Mouse (Mus musculus) heart, postnatal 0 days (tissue): Measurements from ENCODE around the gene Kcna4. TPM values are rescaled to one million over a fixed set of nuclear protein-coding genes. Genes with fewer than 3 reads are reported as not detected.

Source experiments
- ATAC-seq: fragments of 200-750 bp; cut with Nextera tagmentation; 2 replicates; pipeline ENCODE4 v1.8.0; 2017; ENCODE audit warnings: low read depth, moderate number of reproducible peaks, moderate library complexity; ENCODE audit not compliant: insufficient read depth
- DNase-seq: peaks from one replicate; pipeline ENCODE4 v3.0.0-alpha.2; 2016; ENCODE audit warnings: low spot score
- H3K27ac ChIP-seq: fragments of 300-500 bp; sonication (generic); 2 replicates; pipeline ENCODE4 v1.5.1; 2014; ENCODE audit warnings: low read depth, mild to moderate bottlenecking
- H3K27me3 ChIP-seq: fragments of 300-500 bp; sonication (generic); 2 replicates; pipeline ENCODE4 v1.6.1; 2014; ENCODE audit warnings: low read length, mixed read lengths; ENCODE audit not compliant: control insufficient read depth, insufficient read depth
- H3K36me3 ChIP-seq: fragments of 300-500 bp; sonication (generic); replicated peaks from 2 replicates; pipeline ENCODE4 v1.6.1; 2014; ENCODE audit warnings: low read length, mixed read lengths; ENCODE audit not compliant: control insufficient read depth, insufficient read depth
- H3K4me1 ChIP-seq: fragments of 300-500 bp; sonication (generic); 2 replicates; pipeline ENCODE4 v1.6.1; 2014; ENCODE audit warnings: antibody characterized with exemption; ENCODE audit not compliant: control insufficient read depth, insufficient read depth
- H3K4me2 ChIP-seq: fragments of 300-500 bp; sonication (generic); 2 replicates; pipeline ENCODE4 v1.6.1; 2014; ENCODE audit warnings: low read depth, mild to moderate bottlenecking, low read length, moderate library complexity
- H3K4me3 ChIP-seq: fragments of 300-500 bp; sonication (generic); 2 replicates; pipeline ENCODE4 v1.5.1; 2014; ENCODE audit warnings: low read depth, low read length
- H3K9ac ChIP-seq: fragments of 300-500 bp; sonication (generic); replicated peaks from 2 replicates; pipeline ENCODE4 v1.6.1; 2014; ENCODE audit warnings: low read depth, low read length, mixed read lengths
- H3K9me3 ChIP-seq: fragments of 300-500 bp; sonication (generic); replicated peaks from 2 replicates; pipeline ENCODE4 v1.6.1; 2016; ENCODE audit warnings: low read length; ENCODE audit not compliant: control insufficient read depth
- CTCF ChIP-seq: IDR thresholded peaks from 2 replicates; pipeline ENCODE4 v1.5.1; 2016; ENCODE audit warnings: antibody characterized with exemption, control low read depth, low read depth
- EP300 ChIP-seq: IDR thresholded peaks from 2 replicates; pipeline ENCODE4 v1.6.1; 2016; ENCODE audit warnings: antibody characterized with exemption, low read depth
- WGBS: fragments of 180-500 bp; shearing (Covaris S2); extraction: QIAGEN DNeasy Blood & Tissue Kit; methylation state at CpG from one replicate; pipeline ENCODE4 v1.1.7; 2014; 5-methylcytosine and 5-hydroxymethylcytosine counted together
- polyA plus RNA-seq: library from polyadenylated mRNA; unstranded; fragments of >200 nt; fragmentation: Nextera tagmentation; extraction: Ambion mirVana; gene quantifications from 2 replicates; pipeline ENCODE4 v1.2.1, GENCODE M21; 2015
- total RNA-seq: library from RNA; depleted of rRNA; stranded (reverse); fragments of >200 nt; gene quantifications from 2 replicates; pipeline ENCODE4 v1.2.3, GENCODE M21; 2014; ENCODE audit warnings: low replicate concordance

The Kcna4 gene
- total and polyA plus RNA-seq, 2 experiments from 2014 or later = 3.9 to 9.1 TPM

GRCm38 (mm10) chr2:107291142-107291541 is 703 bp downstream of the Kcna4 start:
- DNase-seq (no peak), ATAC-seq (peak; percentile 54)
- 4% methylated on average over 16 of the region's 16 CpGs for WGBS
- Histone ChIP-seq H3K36me3 (no peaks in the 10 kb centered on the region; the same call in 1 of the 2 replicates), H3K4me3 (peak overlapping the region; percentile 59), H3K27me3 (no peaks in the 10 kb centered on the region), H3K27ac (peak overlapping the region; percentile 57), H3K9me3 (no peaks in the 10 kb centered on the region), H3K4me1 (0 out of 2 replicates have a peak, but pooled peaks cover 3% of the 10 kb centered on the region), H3K9ac (peak overlapping the region; percentile 58), H3K4me2 (peak overlapping the region; percentile 74)
- TF ChIP-seq CTCF = no peak
- no peak for TF ChIP-seq EP300

- Histone ChIP-seq H3K4me1 (0 out of 2 replicates have a peak, but pooled peaks cover 3% of the 10 kb centered on the region), H3K9me3 (no peaks in the 10 kb centered on the region), H3K9ac (no peak overlapping the region), H3K4me2 (no peak overlapping the region), H3K27me3 (no peaks in the 10 kb centered on the region), H3K36me3 (no peaks in the 10 kb centered on the region; the same call in 1 of the 2 replicates), H3K27ac (no peak overlapping the region), H3K4me3 (no peak overlapping the region)
- no peak for ATAC-seq
- DNase-seq = no peak
- no peak for TF ChIP-seq EP300
- TF ChIP-seq CTCF = no peak
- 91% methylated on average over 7 of the region's 7 CpGs for WGBS
These were observed 4.1 kb downstream of the Kcna4 start for GRCm38 (mm10) chr2:107294521-107294920.

GRCm38 (mm10) chr2:107301886-107302285 is 11.4 kb downstream of the Kcna4 start:
- ATAC-seq = no peak
- WGBS = 79% methylated on average over 4 of the region's 4 CpGs
- H3K9ac ChIP-seq = no peak overlapping the region
- no peaks in the 10 kb centered on the region for H3K9me3 ChIP-seq
- peaks cover 10% of the 10 kb centered on the region; the same call in 1 of the 2 replicates for H3K4me1 ChIP-seq
- TF ChIP-seq CTCF (no peak), EP300 (no peak)
- no peaks in the 10 kb centered on the region for H3K27me3 ChIP-seq
- no peak overlapping the region for H3K4me3 ChIP-seq
- DNase-seq = no peak
- no peak overlapping the region for H3K27ac ChIP-seq
- H3K36me3 ChIP-seq = no peaks in the 10 kb centered on the region
- no peak overlapping the region for H3K4me2 ChIP-seq

GRCm38 (mm10) chr2:107304707-107305106 is 14.3 kb downstream of the Kcna4 start:
- no peak for ATAC-seq
- Histone ChIP-seq H3K4me1 (peaks cover 10% of the 10 kb centered on the region; the same call in 1 of the 2 replicates), H3K27me3 (no peaks in the 10 kb centered on the region), H3K4me3 (no peak overlapping the region), H3K4me2 (no peak overlapping the region), H3K9me3 (no peaks in the 10 kb centered on the region), H3K27ac (no peak overlapping the region), H3K9ac (no peak overlapping the region), H3K36me3 (no peaks in the 10 kb centered on the region)
- TF ChIP-seq EP300 (no peak), CTCF (no peak)
- no peak for DNase-seq
- WGBS = 25% methylated on average over 3 of the region's 3 CpGs

- peak overlapping the region; percentile 65 for H3K27ac ChIP-seq
- peaks cover 10% of the 10 kb centered on the region; the same call in 1 of the 2 replicates for H3K4me1 ChIP-seq
- no peak for TF ChIP-seq EP300
- peak; percentile 44 for TF ChIP-seq CTCF
- no peaks in the 10 kb centered on the region for H3K27me3 ChIP-seq
- peak; percentile 79; the same call in 1 of the 2 replicates for ATAC-seq
- H3K9ac ChIP-seq = 0 out of 2 replicates have a peak overlapping the region, but pooled peaks have one; percentile 25
- DNase-seq = peak; percentile 77
- H3K4me2 ChIP-seq = peak overlapping the region; percentile 35; the same call in 1 of the 2 replicates
- H3K4me3 ChIP-seq = no peak overlapping the region
- H3K9me3 ChIP-seq = no peaks in the 10 kb centered on the region
- 31% methylated on average over 4 of the region's 4 CpGs for WGBS
- H3K36me3 ChIP-seq = no peaks in the 10 kb centered on the region
These were observed 15.6 kb downstream of the Kcna4 start for GRCm38 (mm10) chr2:107306077-107306476.

- H3K36me3 ChIP-seq = no peaks in the 10 kb centered on the region
- DNase-seq (no peak), ATAC-seq (no peak)
- no peak overlapping the region for H3K4me2 ChIP-seq
- H3K4me1 ChIP-seq = peaks cover 7% of the 10 kb centered on the region; the same call in 1 of the 2 replicates
- H3K27me3 ChIP-seq = no peaks in the 10 kb centered on the region
- H3K27ac ChIP-seq = no peak overlapping the region
- no peak overlapping the region for H3K4me3 ChIP-seq
- TF ChIP-seq CTCF = no peak
- TF ChIP-seq EP300 = no peak
- H3K9ac ChIP-seq = no peak overlapping the region
- no peaks in the 10 kb centered on the region for H3K9me3 ChIP-seq
These were observed 28.2 kb downstream of the Kcna4 start for GRCm38 (mm10) chr2:107318636-107319035.
